Comparison of ENCODE assay signal across 19 mouse cellular contexts in genomic region chr14:76696729-76697128, GRCm38 (mm10).
DNase-seq lines count a peak whose midpoint lies in the region; ATAC-seq and TF ChIP-seq lines count a peak whose summit lies in the region.
"Had no signal": no experiment of that assay in that cellular context is flagged by ENCODE, and none has a peak within 500 bp of the region (broad histone marks: within the 10 kb centered on the region; RNA-seq: fewer than 3 reads in every experiment).

No protein-coding gene starts in this region.

- H3K4me1 ChIP-seq in forebrain, postnatal 0 days (ENCODE audit: insufficient read depth): no peaks in the 10 kb centered on the region
- H3K4me1 ChIP-seq in forebrain, embryonic 10.5 days: peaks cover 48% of the 10 kb centered on the region
- peaks cover 11% of the 10 kb centered on the region; the same call in 1 of the 2 replicates for H3K4me1 ChIP-seq in kidney, postnatal 0 days (replicated peaks; ENCODE audit: insufficient read depth, low read length)
- H3K4me1 ChIP-seq in embryonic facial prominence, embryonic 13.5 days: peaks cover 49% of the 10 kb centered on the region
- H3K4me1 ChIP-seq in midbrain, embryonic 15.5 days: 0 out of 2 replicates have a peak, but pooled peaks cover 4% of the 10 kb centered on the region

- H3K9ac ChIP-seq in forebrain, postnatal 0 days: no peak overlapping the region
- H3K9ac ChIP-seq in kidney, postnatal 0 days (ENCODE audit: low read depth, low read length): no peak overlapping the region
- H3K9ac ChIP-seq in embryonic facial prominence, embryonic 13.5 days: no peak overlapping the region
- no peak overlapping the region for H3K9ac ChIP-seq in midbrain, embryonic 15.5 days
- H3K9ac ChIP-seq: heart, embryonic 12.5 days; liver, embryonic 15.5 days had no signal

- peak; percentile 92 for ATAC-seq in forebrain, postnatal 0 days
- no peak for ATAC-seq in kidney, postnatal 0 days (replicated peaks; ENCODE audit: low FRiP score, low read depth)
- ATAC-seq in embryonic facial prominence, embryonic 13.5 days (ENCODE audit: insufficient number of reproducible peaks, insufficient read depth, low FRiP score, low TSS enrichment, low read depth): no peak
- ATAC-seq in midbrain, embryonic 15.5 days (replicated peaks): peak; percentile 53; the same call in 1 of the 2 replicates
- ATAC-seq: activated CD4-positive, CD25-positive, alpha-beta regulatory T cell, adult 4 months; inflammation-experienced regulatory T-cells, adult 6 months had no signal

- no peak overlapping the region for H3K27ac ChIP-seq in forebrain, postnatal 0 days (ENCODE audit: low read depth, low read length)
- H3K27ac ChIP-seq in forebrain, embryonic 10.5 days: no peak overlapping the region
- 0 out of 2 replicates have a peak overlapping the region, but pooled peaks have one; percentile 51 for H3K27ac ChIP-seq in kidney, postnatal 0 days
- peak overlapping the region; percentile 28; the same call in 1 of the 2 replicates for H3K27ac ChIP-seq in embryonic facial prominence, embryonic 13.5 days
- H3K27ac ChIP-seq in midbrain, embryonic 15.5 days: peak overlapping the region; percentile 10; the same call in 1 of the 2 replicates
- H3K27ac ChIP-seq: liver, embryonic 15.5 days; stomach, postnatal 0 days had no signal

- H3K27me3 ChIP-seq in forebrain, postnatal 0 days (ENCODE audit: insufficient read depth, low read length): no peaks in the 10 kb centered on the region
- no peaks in the 10 kb centered on the region for H3K27me3 ChIP-seq in forebrain, embryonic 10.5 days (ENCODE audit: poor library complexity, severe bottlenecking)
- H3K27me3 ChIP-seq in kidney, postnatal 0 days (ENCODE audit: insufficient read depth, low read length): no peaks in the 10 kb centered on the region
- no peaks in the 10 kb centered on the region for H3K27me3 ChIP-seq in embryonic facial prominence, embryonic 13.5 days
- no peaks in the 10 kb centered on the region for H3K27me3 ChIP-seq in midbrain, embryonic 15.5 days (replicated peaks)
- H3K27me3 ChIP-seq: CH12.LX; heart, embryonic 12.5 days; liver, embryonic 15.5 days had no signal

- no peak overlapping the region for H3K4me2 ChIP-seq in forebrain, postnatal 0 days (ENCODE audit: low read depth)
- H3K4me2 ChIP-seq in kidney, postnatal 0 days (ENCODE audit: low read length): no peak overlapping the region
- H3K4me2 ChIP-seq in embryonic facial prominence, embryonic 13.5 days: no peak overlapping the region
- H3K4me2 ChIP-seq in midbrain, embryonic 15.5 days: no peak overlapping the region
- H3K4me2 ChIP-seq: heart, embryonic 12.5 days had no signal

- no peaks in the 10 kb centered on the region for H3K36me3 ChIP-seq in forebrain, postnatal 0 days (ENCODE audit: insufficient read depth)
- H3K36me3 ChIP-seq in forebrain, embryonic 10.5 days (replicated peaks): no peaks in the 10 kb centered on the region
- no peaks in the 10 kb centered on the region for H3K36me3 ChIP-seq in kidney, postnatal 0 days (ENCODE audit: insufficient read depth, low read length)
- no peaks in the 10 kb centered on the region for H3K36me3 ChIP-seq in embryonic facial prominence, embryonic 13.5 days
- H3K36me3 ChIP-seq in midbrain, embryonic 15.5 days (replicated peaks): no peaks in the 10 kb centered on the region
- H3K36me3 ChIP-seq: heart, embryonic 12.5 days; liver, embryonic 15.5 days had no signal

- H3K4me3 ChIP-seq in forebrain, postnatal 0 days (ENCODE audit: low read depth, low read length): no peak overlapping the region
- no peak overlapping the region for H3K4me3 ChIP-seq in forebrain, embryonic 10.5 days
- H3K4me3 ChIP-seq in kidney, postnatal 0 days (replicated peaks; ENCODE audit: low read depth, low read length): no peak overlapping the region
- H3K4me3 ChIP-seq in embryonic facial prominence, embryonic 13.5 days: no peak overlapping the region
- H3K4me3 ChIP-seq in midbrain, embryonic 15.5 days: no peak overlapping the region
- H3K4me3 ChIP-seq: erythroblast, embryonic 14.5 days; heart, embryonic 12.5 days; liver, embryonic 15.5 days had no signal

- 47% methylated on average over 4 of the region's 4 CpGs for WGBS in forebrain, postnatal 0 days
- WGBS in forebrain, embryonic 10.5 days: 57% methylated on average over 4 of the region's 4 CpGs
- WGBS in kidney, postnatal 0 days: 49% methylated on average over 4 of the region's 4 CpGs
- 41% methylated on average over 4 of the region's 4 CpGs for WGBS in embryonic facial prominence, embryonic 13.5 days
- 44% methylated on average over 4 of the region's 4 CpGs for WGBS in midbrain, embryonic 15.5 days

- TF ChIP-seq CTCF in forebrain, postnatal 0 days (IDR thresholded peaks at IDR 0.05; ENCODE audit: low read depth): no peak
- TF ChIP-seq CTCF in kidney, postnatal 0 days (IDR thresholded peaks at IDR 0.05; ENCODE audit: low read depth): no peak

- no peak for DNase-seq in forebrain, postnatal 0 days
- DNase-seq in forebrain, embryonic 10.5 days (ENCODE audit: extremely low spot score, low spot score): no peak
- DNase-seq in kidney, postnatal 0 days (ENCODE audit: low spot score): no peak
- DNase-seq in kidney, postnatal 14 days: no peak
- no peak for DNase-seq in spleen, postnatal 4 days (ENCODE audit: low spot score in 2 of 2)
- no peak for DNase-seq in retina, embryonic 14.5 days (ENCODE audit: low spot score)
- DNase-seq: adrenal gland, postnatal 25 days; cerebellum, adult 9-10 months; gastrocnemius, postnatal 36 days; thymus, postnatal 14 days had no signal

- H3K9me3 ChIP-seq in forebrain, postnatal 0 days (ENCODE audit: low read length): no peaks in the 10 kb centered on the region
- H3K9me3 ChIP-seq in forebrain, embryonic 10.5 days: no peaks in the 10 kb centered on the region
- no peaks in the 10 kb centered on the region for H3K9me3 ChIP-seq in kidney, postnatal 0 days (replicated peaks; ENCODE audit: low read length)
- no peaks in the 10 kb centered on the region for H3K9me3 ChIP-seq in embryonic facial prominence, embryonic 13.5 days
- no peaks in the 10 kb centered on the region for H3K9me3 ChIP-seq in midbrain, embryonic 15.5 days
- H3K9me3 ChIP-seq: heart, embryonic 12.5 days; liver, embryonic 15.5 days had no signal

Comparison
In these comparisons a context has a peak if more than half of its experiments do, and no peak if none do; other contexts are left out.
1. ATAC-seq: peak in forebrain, postnatal 0 days (single experiment) and midbrain, embryonic 15.5 days (single experiment); none in kidney, postnatal 0 days (single experiment) and embryonic facial prominence, embryonic 13.5 days (single experiment).
2. H3K27ac ChIP-seq: peak in kidney, postnatal 0 days (single experiment), embryonic facial prominence, embryonic 13.5 days (single experiment) and midbrain, embryonic 15.5 days (single experiment); none in forebrain, postnatal 0 days (single experiment) and forebrain, embryonic 10.5 days (single experiment).